Mouse (Mus musculus): Measurements from ENCODE around the gene Ggt7.
"Not testable (repeated sequence)": the region's sequence is repeated elsewhere in the genome, so short reads cannot be mapped to it uniquely, and the experiment has no call there.

GRCm38 (mm10) chr2:155538463-155539057 is 20.5 kb upstream of the Ggt7 start:
- TF ChIP-seq CTCF (IDR thresholded peaks at IDR 0.05; ENCODE audit: extremely low read depth, insufficient read length, insufficient replicate concordance, low read depth, low read length); POLR2A (IDR thresholded peaks at IDR 0.05; ENCODE audit: low read depth, low read length): not testable (repeated sequence)
